Mouse (Mus musculus): ENCODE measurements around the gene Tspan14. TPM values are rescaled to one million over a fixed set of nuclear protein-coding genes. Genes with fewer than 3 reads are reported as not detected.

Gene Tspan14
- polyA plus RNA-seq, 1 experiment from 2014 or later, result 77.3 TPM

GRCm38 (mm10) chr14:40863022-40863421, 103.6 kb downstream of the Tspan14 start:
- H3K27ac ChIP-seq (ENCODE audit: low read length), result no peak overlapping the region

More at GRCm38 (mm10) chr14:40863022-40863421, 103.6 kb downstream of the Tspan14 start:
- Histone ChIP-seq H3K36me3 (ENCODE audit: insufficient read depth, low read length) (no peaks in the 10 kb centered on the region), H3K4me3 (ENCODE audit: low read depth, low read length) (no peak overlapping the region), H3K4me1 (ENCODE audit: insufficient read depth, low read depth, low read length) (no peaks in the 10 kb centered on the region), H3K9me3 (ENCODE audit: low read length) (no peaks in the 10 kb centered on the region), H3K9ac (replicated peaks; ENCODE audit: low read depth) (no peak overlapping the region), H3K4me2 (replicated peaks; ENCODE audit: low read depth, low read length) (no peak overlapping the region), H3K27me3 (replicated peaks; ENCODE audit: insufficient read depth, low read length) (no peaks in the 10 kb centered on the region)
- TF ChIP-seq EP300 (IDR thresholded peaks at IDR 0.05) (no peak), CTCF (IDR thresholded peaks at IDR 0.05) (peak; percentile 53)
- no peak for ATAC-seq
- peak; percentile 14 for DNase-seq (ENCODE audit: low spot score)

Other genes with a start within 250 kb of the Tspan14 start
- gene Sh2d4b, start 73.5 kb downstream of the Tspan14 start, polyA plus RNA-seq (2015; fragmentation: Nextera tagmentation; extraction: Ambion mirVana), result 0.38 and 0.58 TPM in 2 replicates
- gene Fam213a, start 47.0 kb upstream of the Tspan14 start, polyA plus RNA-seq (2015; fragmentation: Nextera tagmentation; extraction: Ambion mirVana), result 40.6 and 50.1 TPM in 2 replicates
- 1.7 and 3.1 TPM in 2 replicates for gene Dydc2, start 102.4 kb upstream of the Tspan14 start, polyA plus RNA-seq (2015; fragmentation: Nextera tagmentation; extraction: Ambion mirVana)
- gene Dydc1, start 106.1 kb upstream of the Tspan14 start, polyA plus RNA-seq (2015; fragmentation: Nextera tagmentation; extraction: Ambion mirVana), result 0.30 and 0.40 TPM in 2 replicates
- gene Mat1a, start 138.2 kb upstream of the Tspan14 start, polyA plus RNA-seq (2015; fragmentation: Nextera tagmentation; extraction: Ambion mirVana), result 2.5 and 3.1 TPM in 2 replicates
- gene Sftpa1, start 165.0 kb upstream of the Tspan14 start, polyA plus RNA-seq (2015; fragmentation: Nextera tagmentation; extraction: Ambion mirVana), result 4,795 and 4,929 TPM in 2 replicates
- 0.76 and 1.3 TPM in 2 replicates for gene Mbl1, start 184.7 kb upstream of the Tspan14 start, polyA plus RNA-seq (2015; fragmentation: Nextera tagmentation; extraction: Ambion mirVana)
- gene Sftpd, start 218.3 kb upstream of the Tspan14 start, polyA plus RNA-seq (2015; fragmentation: Nextera tagmentation; extraction: Ambion mirVana), result 1,484 and 1,674 TPM in 2 replicates